Mouse (Mus musculus) lung, postnatal 0 days (tissue): ENCODE results near the gene Tmem26.

ENCODE experiments used
- CTCF ChIP-seq: IDR thresholded peaks from 2 replicates; pipeline ENCODE4 v1.5.1; 2016; ENCODE audit warnings: antibody characterized with exemption, mild to moderate bottlenecking
- EP300 ChIP-seq: IDR thresholded peaks from 2 replicates; pipeline ENCODE4 v1.6.1; 2016; ENCODE audit warnings: antibody characterized with exemption, mild to moderate bottlenecking, control low read depth

- TF ChIP-seq CTCF (no peak), EP300 (no peak)
These were observed 10.5 kb upstream of the Tmem26 start for GRCm38 (mm10) chr10:68712926-68713325.
